26 mouse cellular contexts compared by ENCODE assay signal in the genomic region with DNA sequence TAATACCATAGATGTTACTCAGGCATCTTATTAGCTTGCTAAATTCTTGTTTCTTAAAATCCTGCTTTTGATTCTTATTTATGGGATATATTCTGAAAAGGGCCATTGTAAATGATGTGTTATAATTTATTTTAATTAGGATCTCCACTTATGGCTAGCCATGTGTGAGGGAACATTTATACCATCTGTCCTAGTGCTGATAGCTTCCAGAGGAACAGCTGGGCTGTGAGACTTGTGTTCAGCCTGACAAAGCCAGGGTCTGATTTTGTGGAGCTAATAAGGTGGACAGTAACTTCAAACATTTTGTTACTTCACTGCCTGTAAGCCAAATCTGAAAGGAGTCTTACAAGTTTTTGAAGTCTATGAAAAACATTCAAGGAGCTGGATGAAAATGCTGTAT.
"Had no signal": no experiment of that assay in that cellular context is flagged by ENCODE, and none has a peak within 500 bp of the region (broad histone marks: within the 10 kb centered on the region; RNA-seq: fewer than 3 reads in every experiment).

No protein-coding gene starts in this region.

- H3K27ac ChIP-seq: limb, embryonic 10.5 days; limb, embryonic 13.5 days; liver, embryonic 12.5 days; liver, embryonic 15.5 days; lung, embryonic 15.5 days; midbrain, embryonic 10.5 days; midbrain, embryonic 13.5 days; neural tube, embryonic 13.5 days; stomach, postnatal 0 days had no signal

- H3K4me1 ChIP-seq: limb, embryonic 10.5 days; limb, embryonic 13.5 days; liver, embryonic 15.5 days; lung, embryonic 15.5 days; megakaryocyte, embryonic 14.5 days; midbrain, embryonic 10.5 days; midbrain, embryonic 13.5 days; neural tube, embryonic 13.5 days had no signal

- H3K9me3 ChIP-seq: limb, embryonic 10.5 days; limb, embryonic 13.5 days; liver, embryonic 12.5 days; liver, embryonic 15.5 days; lung, embryonic 15.5 days; megakaryocyte, embryonic 14.5 days; midbrain, embryonic 10.5 days; midbrain, embryonic 13.5 days; neural tube, embryonic 13.5 days had no signal

- H3K9ac ChIP-seq: limb, embryonic 13.5 days; liver, embryonic 12.5 days; liver, embryonic 15.5 days; lung, embryonic 15.5 days; midbrain, embryonic 13.5 days; neural tube, embryonic 13.5 days had no signal

- H3K27me3 ChIP-seq: limb, embryonic 13.5 days; liver, embryonic 12.5 days; liver, embryonic 15.5 days; lung, embryonic 15.5 days; megakaryocyte, embryonic 14.5 days; midbrain, embryonic 13.5 days; neural tube, embryonic 13.5 days had no signal

- H3K4me2 ChIP-seq: limb, embryonic 13.5 days; liver, embryonic 12.5 days; liver, embryonic 15.5 days; lung, embryonic 15.5 days; midbrain, embryonic 13.5 days; neural tube, embryonic 13.5 days had no signal

- H3K4me3 ChIP-seq: limb, embryonic 10.5 days; limb, embryonic 13.5 days; liver, embryonic 12.5 days; liver, embryonic 15.5 days; lung, embryonic 15.5 days; megakaryocyte, embryonic 14.5 days; midbrain, embryonic 10.5 days; midbrain, embryonic 13.5 days; myocyte; neural tube, embryonic 13.5 days had no signal

- ATAC-seq: liver, embryonic 12.5 days; midbrain, embryonic 13.5 days; midbrain, embryonic 16.5 days had no signal

- H3K36me3 ChIP-seq: liver, embryonic 12.5 days; lung, embryonic 15.5 days; midbrain, embryonic 10.5 days had no signal

- DNase-seq: kidney, adult 18-20 months; kidney, adult 9 months; kidney, postnatal 14 days; kidney, postnatal 4 days; liver; lung, adult 18-20 months; lung, postnatal 10 days; lung, postnatal 36 days; right cerebral cortex, adult 18-20 months; right cerebral cortex, postnatal 14 days; right cerebral cortex, postnatal 4 days; thymus, adult 2 months; thymus, postnatal 14 days; thymus, postnatal 4 days had no signal
